Mouse (Mus musculus) lung, embryonic 16.5 days (tissue): ENCODE data around the gene Ssr2. TPM values are rescaled to one million over a fixed set of nuclear protein-coding genes. Genes with fewer than 3 reads are reported as not detected.
"Not testable (repeated sequence)": the region's sequence is repeated elsewhere in the genome, so short reads cannot be mapped to it uniquely, and the experiment has no call there.

ENCODE experiments used
- ATAC-seq: fragments of 200-750 bp; cut with Nextera tagmentation; 2 replicates; pipeline ENCODE4 v1.8.0; 2017; ENCODE audit warnings: low read depth, mild to moderate bottlenecking, moderate library complexity
- H3K27ac ChIP-seq: fragments of 300-500 bp; sonication (generic); 2 replicates; pipeline ENCODE4 v1.5.1; 2014; ENCODE audit warnings: mild to moderate bottlenecking, control low read depth, low read length
- H3K27me3 ChIP-seq: fragments of 300-500 bp; sonication (generic); 2 replicates; pipeline ENCODE4 v1.6.1; 2014; ENCODE audit warnings: low read depth, low read length, mixed read lengths; ENCODE audit not compliant: control insufficient read depth, insufficient read depth
- H3K36me3 ChIP-seq: fragments of 300-500 bp; sonication (generic); 2 replicates; pipeline ENCODE4 v1.6.1; 2014; ENCODE audit warnings: low read length; ENCODE audit not compliant: control insufficient read depth, insufficient read depth
- H3K4me1 ChIP-seq: fragments of 300-500 bp; sonication (generic); replicated peaks from 2 replicates; pipeline ENCODE4 v1.6.1; 2014; ENCODE audit warnings: low read length, mixed read lengths; ENCODE audit not compliant: control insufficient read depth, insufficient read depth
- H3K4me2 ChIP-seq: fragments of 300-500 bp; sonication (generic); 2 replicates; pipeline ENCODE4 v1.6.1; 2014; ENCODE audit warnings: low read depth, low read length, control low read depth
- H3K4me3 ChIP-seq: fragments of 300-500 bp; sonication (generic); 2 replicates; pipeline ENCODE4 v1.5.1; 2014; ENCODE audit warnings: mild to moderate bottlenecking, low read length, control low read depth
- H3K9ac ChIP-seq: fragments of 300-500 bp; sonication (generic); 2 replicates; pipeline ENCODE4 v1.6.1; 2014; ENCODE audit warnings: low read length, control low read depth
- H3K9me3 ChIP-seq: fragments of 300-500 bp; sonication (generic); 2 replicates; pipeline ENCODE4 v1.6.1; 2016; ENCODE audit warnings: low read length; ENCODE audit not compliant: control insufficient read depth
- WGBS: fragments of 180-500 bp; shearing (Covaris S2); extraction: QIAGEN DNeasy Blood & Tissue Kit; methylation state at CpG from one replicate; pipeline ENCODE4 v1.1.7; 2014; 5-methylcytosine and 5-hydroxymethylcytosine counted together
- polyA plus RNA-seq: library from polyadenylated mRNA; unstranded; fragments of >200 nt; fragmentation: Nextera tagmentation; extraction: Ambion mirVana; gene quantifications from 2 replicates; pipeline ENCODE4 v1.2.1, GENCODE M21; 2015

Ssr2 gene
- polyA plus RNA-seq, 1 experiment from 2014 or later: 367 TPM

- H3K27ac ChIP-seq: peak overlapping the region; percentile 85; the same call in 1 of the 2 replicates
Measured at GRCm38 (mm10) chr3:88586640-88587039, 11.0 kb downstream of the Ssr2 start.

GRCm38 (mm10) chr3:88590246-88590645, 14.6 kb downstream of the Ssr2 start:
- 0 out of 2 replicates have a peak overlapping the region, but pooled peaks have one; percentile 25 for H3K9ac ChIP-seq
- H3K27ac ChIP-seq: peak overlapping the region; percentile 92
- no peak overlapping the region for H3K4me2 ChIP-seq
- H3K9me3 ChIP-seq: no peaks in the 10 kb centered on the region
- ATAC-seq: no peak
- H3K27me3 ChIP-seq: no peaks in the 10 kb centered on the region
- H3K4me1 ChIP-seq: peaks cover 27% of the 10 kb centered on the region
- H3K4me3 ChIP-seq: no peak overlapping the region
- peaks cover 12% of the 10 kb centered on the region; the same call in 1 of the 2 replicates for H3K36me3 ChIP-seq
- WGBS: 24% methylated on average over 5 of the region's 5 CpGs

More at GRCm38 (mm10) chr3:88586640-88587039, 11.0 kb downstream of the Ssr2 start:
- ATAC-seq: no peak
- Histone ChIP-seq H3K4me2 (no peak overlapping the region), H3K9me3 (no peaks in the 10 kb centered on the region), H3K27me3 (no peaks in the 10 kb centered on the region), H3K36me3 (peaks cover 35% of the 10 kb centered on the region), H3K4me1 (peaks cover 11% of the 10 kb centered on the region), H3K4me3 (no peak overlapping the region), H3K9ac (no peak overlapping the region)
- WGBS: 79% methylated on average over 5 of the region's 5 CpGs

DNA sequence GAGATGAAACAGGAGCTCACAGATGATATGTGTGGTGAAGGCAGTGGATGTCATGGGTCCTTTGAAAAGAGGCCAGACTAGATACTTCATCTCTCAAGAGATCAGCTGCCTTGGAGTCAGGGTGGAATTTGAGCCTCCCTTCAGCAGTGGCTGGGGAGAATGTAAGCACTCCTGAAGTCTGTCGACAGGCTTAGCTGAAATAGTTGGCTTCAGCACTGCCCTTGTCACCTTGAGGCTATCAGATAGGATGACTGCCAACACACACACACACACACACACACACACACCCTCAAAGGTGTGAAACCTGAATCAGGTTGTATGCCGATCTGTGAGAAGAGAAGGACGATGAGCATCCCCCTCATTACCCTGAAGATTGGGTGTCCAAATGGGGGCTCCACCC, 15.4 kb downstream of the Ssr2 start:
- Histone ChIP-seq H3K4me3 (no peak overlapping the region), H3K4me1 (peaks cover 27% of the 10 kb centered on the region), H3K4me2 (no peak overlapping the region), H3K9me3 (no peaks in the 10 kb centered on the region), H3K9ac (0 out of 2 replicates have a peak overlapping the region, but pooled peaks have one; percentile 25), H3K36me3 (peaks cover 12% of the 10 kb centered on the region; the same call in 1 of the 2 replicates), H3K27ac (peak overlapping the region; percentile 92), H3K27me3 (no peaks in the 10 kb centered on the region)
- peak; percentile 60 for ATAC-seq
- WGBS: 24% methylated on average over 3 of the region's 3 CpGs

DNA sequence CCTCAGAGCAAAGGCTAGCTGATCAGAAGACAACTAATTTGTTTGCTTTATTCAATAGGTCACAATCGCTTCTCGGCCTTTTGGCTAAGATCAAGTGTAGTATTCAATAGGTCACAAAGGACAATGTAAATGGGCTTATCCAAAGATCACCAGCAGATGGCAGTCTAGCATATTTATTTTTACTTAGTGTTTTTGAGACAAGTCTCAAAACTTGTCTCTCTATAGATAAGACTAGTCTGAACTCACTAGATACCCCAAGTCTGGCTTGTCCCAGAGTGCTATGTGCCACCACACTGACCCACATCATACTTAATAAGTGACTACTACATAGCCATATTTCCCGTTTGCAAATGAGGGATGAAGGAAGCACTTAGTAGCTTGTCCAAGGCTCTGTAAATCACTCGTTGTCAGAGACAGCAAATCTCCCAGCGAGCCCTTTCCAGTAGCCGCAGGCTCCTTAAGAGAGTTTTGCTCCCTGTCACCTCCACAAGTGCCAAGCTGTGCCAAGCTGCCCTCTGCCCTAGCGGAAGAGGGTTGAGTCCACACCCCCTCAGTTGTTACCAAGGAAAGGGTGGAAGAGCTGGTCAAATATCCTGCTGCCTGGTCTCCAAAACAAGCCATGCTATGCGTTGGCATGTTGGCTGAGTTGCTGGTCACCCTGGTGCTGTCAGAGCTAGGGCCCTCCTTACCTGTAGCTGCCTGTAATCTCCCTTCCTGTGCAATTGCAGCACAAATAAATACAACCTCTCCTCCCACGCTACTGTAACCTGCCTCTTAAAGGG, 16.5 kb downstream of the Ssr2 start:
- H3K27ac ChIP-seq: peak overlapping the region; percentile 92
- peak; percentile 29 for ATAC-seq
- peak overlapping the region; percentile 25; the same call in 1 of the 2 replicates for H3K4me3 ChIP-seq
- WGBS: 13% methylated on average over 9 of the region's 9 CpGs
- H3K9ac ChIP-seq: peak overlapping the region; percentile 39; the same call in 1 of the 2 replicates
- H3K9me3 ChIP-seq: no peaks in the 10 kb centered on the region
- peak overlapping the region; percentile 12 for H3K4me2 ChIP-seq
- no peaks in the 10 kb centered on the region for H3K27me3 ChIP-seq
- H3K4me1 ChIP-seq: peaks cover 27% of the 10 kb centered on the region
- H3K36me3 ChIP-seq: peaks cover 5% of the 10 kb centered on the region; the same call in 1 of the 2 replicates

- Histone ChIP-seq H3K36me3 (0 out of 2 replicates have a peak, but pooled peaks cover 2% of the 10 kb centered on the region), H3K27me3 (no peaks in the 10 kb centered on the region), H3K27ac (peak overlapping the region; percentile 92), H3K9ac (0 out of 2 replicates have a peak overlapping the region, but pooled peaks have one; percentile 39), H3K4me2 (peak overlapping the region; percentile 24), H3K4me1 (peaks cover 27% of the 10 kb centered on the region), H3K9me3 (no peaks in the 10 kb centered on the region), H3K4me3 (peak overlapping the region; percentile 22)
- ATAC-seq: peak; percentile 39; the same call in 1 of the 2 replicates
- 58% methylated on average over 10 of the region's 10 CpGs for WGBS
Measured at GRCm38 (mm10) chr3:88592942-88593576, 17.4 kb downstream of the Ssr2 start.

DNA sequence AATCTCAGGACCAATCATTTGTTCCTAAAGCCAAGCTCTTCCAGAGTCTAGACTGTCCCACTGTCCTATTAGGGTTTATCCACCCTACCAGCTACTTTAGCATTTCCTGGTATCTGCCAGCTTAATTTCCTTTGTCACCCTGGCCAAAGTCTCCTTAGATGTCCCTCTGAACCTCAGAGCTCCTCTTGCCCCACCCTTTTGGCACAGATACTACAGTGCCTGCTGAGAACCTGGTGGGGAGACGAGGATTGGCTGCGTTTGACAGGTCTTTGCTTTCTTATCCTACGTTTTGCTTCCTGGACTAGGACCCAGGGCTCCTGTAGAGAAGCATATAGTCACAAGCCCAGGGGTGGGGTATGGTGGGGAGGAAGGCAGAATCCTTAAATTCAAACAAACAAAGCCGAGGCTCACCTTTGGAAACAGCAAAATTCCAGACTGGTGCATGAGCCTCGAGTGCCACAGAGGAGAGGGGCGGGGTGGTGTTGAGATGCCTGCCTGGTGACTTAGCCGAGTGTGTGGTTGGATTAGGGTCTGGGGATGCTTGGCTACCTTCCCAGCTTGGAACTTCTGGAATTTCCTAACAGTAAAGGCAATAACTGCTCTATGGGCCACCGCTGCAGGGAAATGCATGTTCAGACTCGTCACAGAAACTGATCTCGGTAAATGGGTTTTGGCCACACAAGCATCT, 18.4 kb downstream of the Ssr2 start:
- Histone ChIP-seq H3K9ac (no peak overlapping the region; the same call in 1 of the 2 replicates), H3K4me3 (peak overlapping the region; percentile 19), H3K4me2 (peak overlapping the region; percentile 40), H3K4me1 (peaks cover 27% of the 10 kb centered on the region), H3K27ac (peak overlapping the region; percentile 94), H3K9me3 (no peaks in the 10 kb centered on the region), H3K36me3 (no peaks in the 10 kb centered on the region), H3K27me3 (no peaks in the 10 kb centered on the region)
- peak; percentile 75 for ATAC-seq
- WGBS: 20% methylated on average over 10 of the region's 10 CpGs

DNA sequence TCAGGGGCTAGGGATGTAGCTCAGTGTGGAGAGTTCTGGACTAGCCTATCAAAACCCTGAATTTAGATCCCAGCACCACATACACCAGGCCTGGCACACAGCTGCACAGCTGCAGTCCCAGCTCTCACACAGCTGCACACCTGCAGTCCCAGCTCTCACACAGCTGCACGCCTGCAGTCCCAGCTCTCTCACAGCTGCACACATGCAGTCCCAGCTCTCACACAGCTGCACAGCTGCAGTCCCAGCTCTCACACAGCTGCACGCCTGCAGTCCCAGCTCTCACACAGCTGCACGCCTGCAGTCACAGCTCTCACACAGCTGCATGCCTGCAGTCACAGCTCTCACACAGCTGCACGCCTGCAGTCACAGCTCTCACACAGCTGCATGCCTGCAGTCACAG, 20.9 kb downstream of the Ssr2 start:
- not testable (repeated sequence) for H3K27ac ChIP-seq, H3K36me3 ChIP-seq, H3K4me2 ChIP-seq, H3K9ac ChIP-seq, H3K27me3 ChIP-seq, ATAC-seq, H3K4me3 ChIP-seq, H3K9me3 ChIP-seq
- 78% methylated on average over 4 of the region's 4 CpGs for WGBS
- H3K4me1 ChIP-seq: peaks cover 17% of the 10 kb centered on the region

DNA sequence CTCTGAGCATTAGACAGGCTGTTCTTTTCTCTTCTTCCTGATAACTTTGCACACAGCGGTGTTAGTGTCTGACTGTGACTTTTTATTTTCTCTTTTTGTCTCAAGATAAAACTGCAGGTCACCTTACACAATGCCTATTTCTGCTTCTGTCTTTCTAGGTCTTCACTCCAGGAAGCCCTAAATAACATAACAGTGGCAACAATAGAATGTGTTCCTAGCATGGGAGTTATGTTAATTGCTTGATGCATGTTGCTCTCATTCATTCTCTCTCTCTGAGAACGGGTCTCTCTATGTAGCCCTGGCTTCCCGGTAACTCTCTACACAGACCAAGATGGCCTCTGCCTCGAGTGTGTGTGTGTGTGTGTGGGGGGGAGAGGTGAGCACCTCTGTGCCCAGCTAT, 26.8 kb downstream of the Ssr2 start:
- no peak overlapping the region for H3K27ac ChIP-seq
- H3K9me3 ChIP-seq: no peaks in the 10 kb centered on the region
- no peak overlapping the region for H3K9ac ChIP-seq
- 73% methylated on average over 4 of the region's 4 CpGs for WGBS
- no peak overlapping the region for H3K4me3 ChIP-seq
- H3K27me3 ChIP-seq: no peaks in the 10 kb centered on the region
- no peak for ATAC-seq
- H3K4me2 ChIP-seq: no peak overlapping the region
- H3K36me3 ChIP-seq: no peaks in the 10 kb centered on the region
- peaks cover 5% of the 10 kb centered on the region; the same call in 1 of the 2 replicates for H3K4me1 ChIP-seq
